ENCODE assay signal across 8 mouse cellular contexts in genomic region chr11:98937410-98937913, GRCm38 (mm10). TPM values are rescaled to one million over a fixed set of nuclear protein-coding genes. Genes with fewer than 3 reads are reported as not detected.
DNase-seq lines count a peak whose midpoint lies in the region; ATAC-seq and TF ChIP-seq lines count a peak whose summit lies in the region.

No protein-coding gene starts in this region.

- no peaks in the 10 kb centered on the region for H3K9me3 ChIP-seq in lung, embryonic 16.5 days (ENCODE audit: control insufficient read depth, low read length)

- peak overlapping the region; percentile 83 for H3K4me2 ChIP-seq in lung, embryonic 16.5 days (ENCODE audit: low read depth, low read length)

- H3K27me3 ChIP-seq in heart, adult 2 months (ENCODE audit: control insufficient read depth, insufficient read depth, low read length) = no peaks in the 10 kb centered on the region
- no peaks in the 10 kb centered on the region for H3K27me3 ChIP-seq in lung, embryonic 16.5 days (ENCODE audit: control insufficient read depth, insufficient read depth, low read depth, low read length)

- intact Hi-C loops in heart, adult 2 months (cut with DNase I) = no loop called here

- no peak for TF ChIP-seq CTCF in heart, adult 2 months (IDR thresholded peaks at IDR 0.05)
- TF ChIP-seq CTCF in olfactory bulb, adult 2 months (IDR thresholded peaks at IDR 0.05; ENCODE audit: insufficient read depth, low read depth, low read length) = no peak

- peak overlapping the region; percentile 94 for H3K27ac ChIP-seq in heart, adult 2 months
- peak overlapping the region; percentile 95 for H3K27ac ChIP-seq in lung, embryonic 16.5 days (ENCODE audit: low read length)
- H3K27ac ChIP-seq in olfactory bulb, adult 2 months (ENCODE audit: insufficient read depth, low read depth, low read length) = peak overlapping the region; percentile 43; the same call in 1 of the 2 replicates

- H3K79me2 ChIP-seq in heart, adult 2 months (replicated peaks; ENCODE audit: control insufficient read depth, insufficient read depth, low read length) = 0 out of 2 replicates have a peak, but pooled peaks cover 1% of the 10 kb centered on the region

- DNase-seq in CD4-positive helper T cell, adult 2 months (ENCODE audit: low read depth, low spot score) = peak; percentile 94
- peak; percentile 94 to 97 for DNase-seq in adrenal gland, adult (ENCODE audit: inconsistent age in 2 of 2, low spot score in 1 of 2)
- peak; percentile 92 for DNase-seq in embryo, embryonic 9.5 days (ENCODE audit: extremely low spot score)
- peak; percentile 92 to 95 for DNase-seq in heart, adult 2 months
- peak; percentile 91 for DNase-seq in kidney, adult 18-20 months
- peak; percentile 82 to 83 for DNase-seq in thymus, postnatal 10 days (ENCODE audit: low spot score in 2 of 2)

- peak; percentile 92 for TF ChIP-seq POLR2A in heart, adult 2 months (IDR thresholded peaks at IDR 0.05; ENCODE audit: insufficient read depth, low read depth, low read length)
- 0 out of 2 replicates have a peak, but pooled peaks have one; percentile 31 for TF ChIP-seq POLR2A in olfactory bulb, adult 2 months (IDR thresholded peaks at IDR 0.05; ENCODE audit: insufficient read depth, low read depth, low read length)

- H3K9ac ChIP-seq in heart, adult 2 months (ENCODE audit: low read depth, low read length) = peak overlapping the region; percentile 88
- peak overlapping the region; percentile 89 for H3K9ac ChIP-seq in lung, embryonic 16.5 days (ENCODE audit: low read length)

- peaks cover 33% of the 10 kb centered on the region for H3K4me1 ChIP-seq in heart, adult 2 months (ENCODE audit: control insufficient read depth, insufficient read depth, low read length)
- H3K4me1 ChIP-seq in lung, embryonic 16.5 days (replicated peaks; ENCODE audit: control insufficient read depth, insufficient read depth, low read length) = peaks cover 72% of the 10 kb centered on the region
- peaks cover 69% of the 10 kb centered on the region for H3K4me1 ChIP-seq in olfactory bulb, adult 2 months (ENCODE audit: control insufficient read depth, insufficient read depth, low read length)

- 1% methylated on average over 38 of the region's 38 CpGs for WGBS in heart, adult 2 months
- WGBS in lung, embryonic 16.5 days = under 1% methylated on average over 33 of the region's 38 CpGs
- under 1% methylated on average over 37 of the region's 38 CpGs for WGBS in olfactory bulb, adult 2 months

- TF ChIP-seq EP300 in heart, adult 2 months (IDR thresholded peaks at IDR 0.05; ENCODE audit: insufficient read depth, low read depth, low read length) = 0 out of 2 replicates have a peak, but pooled peaks have one; percentile 79

- peak; percentile 89 for ATAC-seq in lung, embryonic 16.5 days (ENCODE audit: low read depth)

- no peaks in the 10 kb centered on the region for H3K36me3 ChIP-seq in heart, adult 2 months (ENCODE audit: control insufficient read depth, insufficient read depth, low read length)
- H3K36me3 ChIP-seq in lung, embryonic 16.5 days (ENCODE audit: control insufficient read depth, insufficient read depth, low read length) = no peaks in the 10 kb centered on the region

- H3K4me3 ChIP-seq in heart, adult 2 months = peak overlapping the region; percentile 61
- H3K4me3 ChIP-seq in lung, embryonic 16.5 days (ENCODE audit: low read length) = peak overlapping the region; percentile 72
- peak overlapping the region; percentile 62 for H3K4me3 ChIP-seq in olfactory bulb, adult 2 months (ENCODE audit: insufficient read depth, low read depth, low read length)

RNA-seq across cellular contexts. Expression of gene Rara, which starts 9.8 kb away (rescaled TPM):
- total RNA-seq in heart, adult 2 months (2021) = 10 to 100 TPM; 10.1 to 12.8 TPM
- 7.1 and 10.9 TPM in 2 replicates for polyA plus RNA-seq in heart, adult 2 months (2012; rRNA removed)
- 35.4 and 37.2 TPM in 2 replicates for polyA plus RNA-seq in lung, embryonic 16.5 days (2015; fragmentation: Nextera tagmentation; extraction: Ambion mirVana)
- not detected in 2 replicates for polyA plus RNA-seq in olfactory bulb, adult 2 months (2012; ENCODE audit: insufficient read depth, insufficient read length, low replicate concordance, missing spikeins)

RNA-seq across cellular contexts. Expression of gene Cdc6, which starts 29.9 kb away (rescaled TPM):
- total RNA-seq in heart, adult 2 months (2021) = under 1 TPM; 0.13 to 0.32 TPM
- polyA plus RNA-seq in heart, adult 2 months (2012; rRNA removed) = 0.14 and 0.26 TPM in 2 replicates
- 34.0 and 38.3 TPM in 2 replicates for polyA plus RNA-seq in lung, embryonic 16.5 days (2015; fragmentation: Nextera tagmentation; extraction: Ambion mirVana)
- not detected in 2 replicates for polyA plus RNA-seq in olfactory bulb, adult 2 months (2012; ENCODE audit: insufficient read depth, insufficient read length, low replicate concordance, missing spikeins)

RNA-seq across cellular contexts. Expression of gene Gjd3, which starts 45.4 kb away (rescaled TPM):
- under 1 TPM; 0.27 to 0.31 TPM for total RNA-seq in heart, adult 2 months (2021)
- 0.94 and 1.6 TPM in 2 replicates for polyA plus RNA-seq in heart, adult 2 months (2012; rRNA removed)
- polyA plus RNA-seq in lung, embryonic 16.5 days (2015; fragmentation: Nextera tagmentation; extraction: Ambion mirVana) = 0.31 TPM in 1 of 2 replicates, not detected in the other
- polyA plus RNA-seq in olfactory bulb, adult 2 months (2012; ENCODE audit: insufficient read depth, insufficient read length, low replicate concordance, missing spikeins) = not detected in 2 replicates

Comparison
In these comparisons a context has a peak if more than half of its experiments do, and no peak if none do; other contexts are left out.
1. Peak in every context shown above with its lines: DNase-seq, ATAC-seq, H3K4me3 ChIP-seq and H3K27ac ChIP-seq.
2. H3K27ac ChIP-seq: peak in every context shown above with its lines; median percentile 95 in lung, embryonic 16.5 days; 94 in heart, adult 2 months; 43 in olfactory bulb, adult 2 months.
3. RNA of gene Cdc6, which starts 29.9 kb away (polyA plus RNA-seq): 34.0 to 38.3 TPM in lung, embryonic 16.5 days; 0.14 to 0.26 TPM in heart, adult 2 months and not detected in olfactory bulb, adult 2 months; every median in the first group is over 10 times any median in the second.